Mouse (Mus musculus): ENCODE measurements around the gene Hdgfl2.
A peak's percentile ranks its signal among the peaks of the same experiment; 100 is the strongest.

GRCm38 (mm10) chr17:56124377-56125275, 45.2 kb downstream of the Hdgfl2 start:
- TF ChIP-seq CTCF (IDR thresholded peaks at IDR 0.05; ENCODE audit: low read depth, low read length) (peak; percentile 77), GATA1 (IDR thresholded peaks at IDR 0.05; ENCODE audit: borderline replicate concordance, low read length) (no peak), POLR2AphosphoS5 (IDR thresholded peaks at IDR 0.05; ENCODE audit: insufficient replicate concordance, low read depth, low read length) (no peak), TAL1 (conservative IDR thresholded peaks at IDR 0.05; ENCODE audit: low read depth, low read length) (no peak)

Data from G1E (cell line).